Mouse (Mus musculus) lung, postnatal 0 days (tissue): ENCODE results near the gene Ppp3ca.

Experiments used
- CTCF ChIP-seq: IDR thresholded peaks from 2 replicates; pipeline ENCODE4 v1.5.1; 2016; ENCODE audit warnings: antibody characterized with exemption, mild to moderate bottlenecking
- EP300 ChIP-seq: IDR thresholded peaks from 2 replicates; pipeline ENCODE4 v1.6.1; 2016; ENCODE audit warnings: antibody characterized with exemption, mild to moderate bottlenecking, control low read depth

GRCm38 (mm10) chr3:136816319-136816718 lies 146.4 kb downstream of the Ppp3ca start:
- TF ChIP-seq EP300 (no peak), CTCF (no peak)
